Mouse (Mus musculus): ENCODE results near the gene Vmn1r70.

DNA sequence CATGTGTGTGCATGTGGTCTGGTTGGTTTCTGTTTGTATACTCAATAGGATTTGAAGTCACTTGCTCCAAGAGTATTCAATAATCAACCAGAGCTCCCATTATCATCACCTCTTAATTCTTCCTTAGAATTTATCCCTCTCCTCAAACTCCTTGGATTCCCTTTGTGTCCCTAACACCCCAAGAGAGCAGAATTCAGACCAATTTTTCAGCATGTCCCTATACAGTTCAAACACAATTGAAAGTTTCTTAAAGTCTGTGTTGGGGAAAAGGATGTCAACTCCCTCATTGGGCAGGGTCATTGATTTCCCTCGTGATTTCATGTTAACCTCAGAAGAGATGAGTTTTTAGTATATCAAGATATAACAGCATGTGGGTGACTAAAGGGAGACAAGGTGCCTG, at the start of gene Vmn1r70:
- TF ChIP-seq CTCF (IDR thresholded peaks at IDR 0.05; ENCODE audit: insufficient read depth, low read length) (no peak), POLR2A (IDR thresholded peaks at IDR 0.05; ENCODE audit: borderline replicate concordance, extremely low read depth, low read depth, low read length) (no peak)
